Mouse (Mus musculus) MN1 (cell line): ENCODE results near the gene Tmprss4.

ENCODE experiments used
- DNase-seq: peaks from one replicate; pipeline ENCODE4 v3.0.0-alpha.2; 2016; ENCODE audit warnings: low spot score

Tmprss4 gene

GRCm38 (mm10) chr9:45136442-45137169, 67.3 kb downstream of the Tmprss4 start:
- no peak for DNase-seq

- DNase-seq = peak; percentile 47
Measured at GRCm38 (mm10) chr9:45133484-45134310, 70.2 kb downstream of the Tmprss4 start.

- DNase-seq = no peak
Measured at GRCm38 (mm10) chr9:45130119-45130518, 73.8 kb downstream of the Tmprss4 start.

- no peak for DNase-seq
Measured at GRCm38 (mm10) chr9:45126941-45127340, 77.0 kb downstream of the Tmprss4 start.

GRCm38 (mm10) chr9:45125211-45125610, 78.7 kb downstream of the Tmprss4 start:
- no peak for DNase-seq
